Mouse (Mus musculus): ENCODE results near the gene Gm6899. TPM values are rescaled to one million over a fixed set of nuclear protein-coding genes. Genes with fewer than 3 reads are reported as not detected.

Gm6899 gene
- polyA plus RNA-seq, 1 experiment from 2014 or later, result not detected

DNA sequence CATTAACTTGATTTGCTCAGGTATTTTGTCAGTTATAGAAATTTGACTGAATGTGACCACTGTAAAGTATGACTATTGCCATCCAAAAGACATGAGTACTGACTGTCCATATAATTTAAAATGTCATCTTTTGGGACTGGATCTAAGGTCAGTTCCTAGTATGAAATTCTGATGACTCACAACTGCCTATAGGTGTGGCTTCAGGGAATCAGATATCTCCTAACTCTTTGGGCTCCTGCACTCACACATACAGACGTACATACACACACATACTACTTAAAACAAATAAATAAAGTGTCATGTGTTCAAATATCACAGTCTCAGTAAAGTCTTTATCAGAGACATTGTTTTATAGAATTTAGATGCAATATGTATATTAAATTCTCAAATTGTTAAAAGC, 5.8 kb downstream of the Gm6899 start:
- ATAC-seq, result no peak
- H3K9ac ChIP-seq, result no peak overlapping the region
- no peak overlapping the region for H3K4me2 ChIP-seq
- H3K36me3 ChIP-seq (ENCODE audit: poor library complexity, severe bottlenecking), result no peaks in the 10 kb centered on the region
- H3K4me3 ChIP-seq, result no peak overlapping the region
- no peaks in the 10 kb centered on the region for H3K9me3 ChIP-seq (replicated peaks)
- H3K27me3 ChIP-seq, result no peaks in the 10 kb centered on the region
- H3K4me1 ChIP-seq, result 0 out of 2 replicates have a peak, but pooled peaks cover under 1% of the 10 kb centered on the region
- WGBS, result 91% methylated on average over 1 of the region's 1 CpGs
- H3K27ac ChIP-seq, result no peak overlapping the region

DNA sequence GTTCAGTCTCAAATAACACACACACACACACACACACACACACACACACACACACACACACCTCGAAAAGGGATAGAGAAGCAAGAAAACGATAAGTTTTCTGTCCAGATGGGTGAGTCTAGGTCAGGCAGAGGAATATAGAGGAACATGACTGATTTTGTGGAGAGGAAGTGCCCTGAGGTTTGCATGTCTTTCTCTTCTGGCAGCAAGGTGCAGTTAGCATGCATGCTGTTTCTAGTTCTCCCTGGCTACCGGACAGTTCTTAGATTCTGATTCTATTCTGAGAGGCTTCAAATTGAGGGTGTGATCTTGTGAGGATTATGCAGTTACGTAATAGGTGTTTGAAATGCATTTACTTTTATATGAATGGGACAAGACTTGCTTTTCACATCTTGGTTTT, 7.7 kb downstream of the Gm6899 start:
- H3K9me3 ChIP-seq (replicated peaks), result no peaks in the 10 kb centered on the region
- H3K27ac ChIP-seq, result no peak overlapping the region
- whole genome bisulfite sequencing, result 94% methylated on average over 4 of the region's 4 CpGs
- no peaks in the 10 kb centered on the region for H3K27me3 ChIP-seq
- H3K4me1 ChIP-seq, result no peaks in the 10 kb centered on the region
- H3K4me2 ChIP-seq, result no peak overlapping the region
- H3K4me3 ChIP-seq, result no peak overlapping the region
- H3K36me3 ChIP-seq (ENCODE audit: poor library complexity, severe bottlenecking), result no peaks in the 10 kb centered on the region
- ATAC-seq, result no peak
- H3K9ac ChIP-seq, result no peak overlapping the region

DNA sequence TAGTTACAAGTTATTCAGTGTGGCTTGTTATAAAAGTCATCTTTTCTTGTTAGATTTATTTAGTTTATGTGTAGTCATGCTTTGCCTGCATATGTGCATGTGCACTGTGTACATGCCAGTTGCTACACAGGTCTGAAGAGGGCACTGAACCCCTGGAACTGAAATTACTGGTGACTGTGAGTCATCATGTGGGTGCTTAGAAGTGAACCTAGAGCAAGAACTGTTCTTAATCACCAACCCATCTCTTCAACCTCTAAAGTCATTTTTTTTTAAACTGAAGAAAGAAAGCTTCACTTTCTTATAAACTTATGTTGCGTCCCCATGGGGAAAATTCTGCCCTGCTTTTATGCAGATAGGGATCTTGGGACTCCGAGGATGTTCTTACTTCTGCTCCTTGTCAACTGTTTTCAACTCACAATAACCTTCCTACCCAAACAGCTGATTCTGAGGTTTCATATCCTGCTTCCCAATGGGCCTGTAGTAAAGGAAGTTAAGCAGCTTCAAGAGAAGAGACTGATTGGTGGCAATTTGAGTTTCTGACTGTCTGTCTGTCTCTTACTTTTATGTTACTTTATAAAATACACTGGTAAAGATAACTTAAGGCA, 8.6 kb downstream of the Gm6899 start:
- H3K9me3 ChIP-seq (replicated peaks), result no peaks in the 10 kb centered on the region
- ATAC-seq, result no peak
- H3K36me3 ChIP-seq (ENCODE audit: poor library complexity, severe bottlenecking), result no peaks in the 10 kb centered on the region
- no peak overlapping the region for H3K9ac ChIP-seq
- no peaks in the 10 kb centered on the region for H3K27me3 ChIP-seq
- H3K27ac ChIP-seq, result no peak overlapping the region
- H3K4me1 ChIP-seq, result no peaks in the 10 kb centered on the region
- H3K4me2 ChIP-seq, result no peak overlapping the region
- H3K4me3 ChIP-seq, result no peak overlapping the region
- 87% methylated on average over 2 of the region's 2 CpGs for WGBS

DNA sequence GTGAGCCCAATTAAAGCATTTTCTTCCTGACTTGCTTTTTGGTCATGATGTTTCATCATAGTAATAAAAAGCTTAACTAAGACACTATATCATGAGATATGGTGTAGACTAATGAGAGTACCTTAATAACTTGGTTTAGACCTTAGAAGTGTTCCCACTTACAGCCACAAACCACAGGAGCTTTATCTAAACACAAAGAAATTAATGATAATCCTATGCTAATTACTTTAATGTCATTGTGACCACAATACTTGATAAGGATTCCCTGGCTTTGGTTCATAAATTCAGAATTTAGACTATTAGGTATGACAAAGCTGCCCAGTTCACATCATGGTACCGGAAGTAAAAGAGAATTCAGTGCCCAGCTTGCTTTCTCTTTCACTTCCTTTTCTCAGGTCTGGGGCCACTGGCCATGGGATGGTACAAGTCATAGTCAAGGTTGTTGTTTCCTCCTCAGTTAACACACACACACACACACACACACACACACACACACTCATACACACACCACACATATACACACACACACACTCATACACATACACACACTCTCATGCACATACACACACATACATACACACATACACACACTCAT, 11.1 kb downstream of the Gm6899 start:
- Histone ChIP-seq H3K4me3 (no peak overlapping the region), H3K9ac (no peak overlapping the region), H3K27me3 (no peaks in the 10 kb centered on the region), H3K36me3 (ENCODE audit: poor library complexity, severe bottlenecking) (no peaks in the 10 kb centered on the region), H3K27ac (no peak overlapping the region), H3K4me1 (0 out of 2 replicates have a peak, but pooled peaks cover 3% of the 10 kb centered on the region), H3K4me2 (no peak overlapping the region), H3K9me3 (replicated peaks) (no peaks in the 10 kb centered on the region)
- no peak for ATAC-seq
- 86% methylated on average over 1 of the region's 1 CpGs for WGBS

DNA sequence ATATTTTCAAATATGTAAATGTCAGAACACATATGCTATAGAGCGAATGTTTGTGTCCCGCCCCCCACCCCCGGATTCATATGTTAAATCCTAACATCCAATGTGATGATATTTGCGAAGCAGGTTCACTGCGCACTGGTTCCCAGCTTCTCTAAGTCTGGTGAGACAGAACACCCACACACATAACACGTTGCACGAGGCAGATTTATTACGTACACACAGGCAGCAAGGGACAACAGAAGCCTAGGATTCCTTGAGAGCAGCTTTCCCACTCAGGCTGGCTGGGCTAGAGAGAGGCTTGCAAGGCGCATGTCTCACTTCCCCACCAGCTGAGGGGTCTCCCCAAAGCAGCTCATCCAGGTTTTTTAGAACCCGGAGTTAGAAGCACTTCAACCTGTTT, 15.8 kb downstream of the Gm6899 start:
- H3K27me3 ChIP-seq, result no peaks in the 10 kb centered on the region
- 66% methylated on average over 10 of the region's 10 CpGs for WGBS
- ATAC-seq, result 0 out of 2 replicates have a peak, but pooled peaks have one; percentile 36
- H3K36me3 ChIP-seq (ENCODE audit: poor library complexity, severe bottlenecking), result no peaks in the 10 kb centered on the region
- no peak overlapping the region for H3K9ac ChIP-seq
- no peaks in the 10 kb centered on the region for H3K9me3 ChIP-seq (replicated peaks)
- H3K4me1 ChIP-seq, result 0 out of 2 replicates have a peak, but pooled peaks cover 7% of the 10 kb centered on the region
- H3K4me2 ChIP-seq, result no peak overlapping the region
- H3K4me3 ChIP-seq, result no peak overlapping the region
- H3K27ac ChIP-seq, result no peak overlapping the region

DNA sequence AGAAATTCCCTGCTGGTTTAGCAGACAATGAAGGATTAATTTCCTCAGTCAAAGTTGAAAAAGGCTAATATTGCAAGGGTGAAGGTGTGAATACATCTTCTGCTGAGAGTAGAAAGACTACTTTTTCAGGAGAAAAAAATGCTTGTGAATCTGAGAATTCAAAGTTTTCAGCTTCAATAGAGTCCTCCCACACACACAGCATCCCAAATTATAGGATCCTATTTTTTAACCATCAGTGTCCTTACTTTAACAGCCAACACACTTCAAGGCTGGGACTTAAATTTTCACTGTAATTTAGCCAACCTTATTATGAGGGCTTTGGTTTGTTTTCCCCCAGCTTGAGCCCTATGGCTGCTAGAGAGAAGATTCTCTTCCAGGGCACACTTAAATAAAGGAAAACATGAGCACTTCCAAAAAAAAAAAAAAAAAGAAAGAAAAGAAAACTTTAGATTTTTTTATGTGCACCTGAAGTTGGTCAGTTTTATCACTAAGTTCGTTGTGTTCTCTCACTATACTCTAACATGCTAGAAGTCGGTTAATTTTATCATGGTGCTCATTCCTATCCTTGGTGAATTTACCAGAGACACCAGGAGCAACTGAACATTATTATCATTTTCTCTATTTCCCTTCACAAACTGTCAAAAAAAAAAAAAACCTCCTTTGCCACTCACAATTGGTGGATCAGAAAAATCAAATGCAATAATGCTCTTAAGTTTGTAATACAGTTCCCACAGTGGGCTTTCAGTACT, 25.6 kb downstream of the Gm6899 start:
- Histone ChIP-seq H3K27ac (no peak overlapping the region), H3K9me3 (replicated peaks) (no peaks in the 10 kb centered on the region), H3K4me2 (no peak overlapping the region), H3K4me1 (no peaks in the 10 kb centered on the region), H3K4me3 (no peak overlapping the region), H3K27me3 (no peaks in the 10 kb centered on the region), H3K9ac (no peak overlapping the region), H3K36me3 (ENCODE audit: poor library complexity, severe bottlenecking) (no peaks in the 10 kb centered on the region)
- ATAC-seq, result no peak
- WGBS, result 88% methylated on average over 2 of the region's 2 CpGs

DNA sequence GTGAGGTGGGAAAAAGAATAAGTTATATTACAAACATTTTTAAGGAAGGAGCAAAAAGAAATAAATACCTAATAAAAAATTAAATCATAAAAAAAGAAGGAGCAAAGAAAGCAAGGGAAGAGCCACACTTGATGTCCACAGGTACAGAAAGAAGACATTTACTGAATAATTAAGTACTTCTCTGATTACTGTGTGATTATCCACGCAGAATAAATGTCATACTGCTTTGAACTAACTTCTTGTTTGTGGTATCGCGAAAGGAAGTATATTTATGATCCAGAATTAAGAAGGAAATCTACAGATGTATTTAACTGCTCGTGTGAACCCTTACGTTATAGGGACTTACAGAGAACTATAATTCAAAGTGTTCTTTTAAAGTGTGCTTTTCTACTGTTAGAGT, 29.7 kb downstream of the Gm6899 start:
- Histone ChIP-seq H3K27ac (no peak overlapping the region), H3K36me3 (ENCODE audit: poor library complexity, severe bottlenecking) (no peaks in the 10 kb centered on the region), H3K4me1 (no peaks in the 10 kb centered on the region), H3K9me3 (replicated peaks) (no peaks in the 10 kb centered on the region), H3K4me3 (no peak overlapping the region), H3K9ac (no peak overlapping the region), H3K27me3 (no peaks in the 10 kb centered on the region), H3K4me2 (no peak overlapping the region)
- 86% methylated on average over 5 of the region's 5 CpGs for WGBS
- ATAC-seq, result no peak

DNA sequence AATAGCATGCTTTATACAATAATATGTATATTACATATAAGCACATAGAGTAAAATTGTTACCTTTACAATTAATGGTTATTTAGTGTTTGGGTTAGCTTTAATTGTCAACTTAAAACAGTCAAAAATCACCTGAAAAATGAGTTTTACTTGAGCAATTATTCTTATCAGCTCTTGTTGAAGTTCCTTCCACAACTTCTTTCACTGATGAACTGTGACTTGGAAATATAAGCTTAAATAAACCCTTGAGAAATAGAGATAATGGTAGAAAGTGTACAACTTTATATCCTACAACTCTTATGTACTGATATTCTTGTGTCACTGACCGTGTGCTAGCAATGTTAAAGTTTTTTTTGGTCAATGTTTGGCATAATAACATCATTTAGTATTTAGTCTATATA, 43.2 kb downstream of the Gm6899 start:
- Histone ChIP-seq H3K4me2 (no peak overlapping the region), H3K36me3 (ENCODE audit: poor library complexity, severe bottlenecking) (no peaks in the 10 kb centered on the region), H3K27me3 (no peaks in the 10 kb centered on the region), H3K27ac (no peak overlapping the region), H3K4me3 (no peak overlapping the region), H3K9ac (no peak overlapping the region), H3K4me1 (no peaks in the 10 kb centered on the region), H3K9me3 (replicated peaks) (no peaks in the 10 kb centered on the region)
- 86% methylated on average over 1 of the region's 1 CpGs for WGBS
- no peak for ATAC-seq

DNA sequence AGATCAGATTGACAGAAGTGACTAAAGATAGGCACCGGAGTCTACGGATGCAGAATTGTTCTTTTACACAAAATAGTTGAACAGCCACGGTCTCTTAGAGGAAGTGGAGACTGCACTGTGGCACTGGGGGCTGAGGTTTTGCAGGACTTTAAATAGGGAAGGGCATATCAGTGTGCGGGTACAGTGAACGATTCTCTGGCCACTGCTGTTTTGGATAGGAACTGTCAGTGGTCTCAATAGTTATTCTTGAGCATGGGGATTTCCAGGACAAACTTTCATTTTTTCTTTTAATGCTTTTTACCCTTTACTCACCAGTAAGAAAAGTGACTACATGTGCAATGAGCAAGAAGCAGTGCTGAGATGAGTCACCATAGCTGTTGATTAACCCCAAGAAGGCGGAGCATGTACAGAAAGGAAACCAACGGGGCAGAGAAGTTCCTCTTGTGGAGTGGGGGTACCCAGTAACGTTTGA, 47.3 kb downstream of the Gm6899 start:
- no peak for ATAC-seq
- no peaks in the 10 kb centered on the region for H3K4me1 ChIP-seq
- no peaks in the 10 kb centered on the region for H3K9me3 ChIP-seq (replicated peaks)
- H3K4me3 ChIP-seq, result no peak overlapping the region
- H3K27ac ChIP-seq, result no peak overlapping the region
- H3K27me3 ChIP-seq, result no peaks in the 10 kb centered on the region
- H3K4me2 ChIP-seq, result no peak overlapping the region
- 77% methylated on average over 8 of the region's 8 CpGs for WGBS
- no peaks in the 10 kb centered on the region for H3K36me3 ChIP-seq (ENCODE audit: poor library complexity, severe bottlenecking)
- no peak overlapping the region for H3K9ac ChIP-seq

DNA sequence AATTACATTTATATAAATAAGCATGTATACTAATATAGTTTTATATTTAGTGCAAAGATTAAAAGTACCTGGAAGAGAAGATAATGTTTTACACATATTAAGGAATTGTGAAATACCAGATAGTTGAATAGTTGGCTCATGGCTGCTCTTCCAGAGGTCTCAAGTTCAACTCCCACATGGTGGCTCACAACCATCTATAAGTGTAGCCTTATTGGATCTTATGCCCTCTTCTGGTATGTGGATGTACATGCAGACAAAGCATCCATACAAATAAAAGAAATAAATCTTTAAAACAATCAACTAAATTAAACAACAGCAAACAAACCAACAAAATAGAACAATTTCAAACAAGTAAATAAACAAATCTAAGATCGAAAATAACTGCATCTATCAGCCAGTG, 49.1 kb downstream of the Gm6899 start:
- no peak for ATAC-seq
- Histone ChIP-seq H3K4me2 (no peak overlapping the region), H3K4me1 (no peaks in the 10 kb centered on the region), H3K27ac (no peak overlapping the region), H3K9me3 (replicated peaks) (no peaks in the 10 kb centered on the region), H3K4me3 (no peak overlapping the region), H3K9ac (no peak overlapping the region), H3K36me3 (ENCODE audit: poor library complexity, severe bottlenecking) (no peaks in the 10 kb centered on the region), H3K27me3 (no peaks in the 10 kb centered on the region)
- 93% methylated on average over 1 of the region's 1 CpGs for WGBS
